Mouse (Mus musculus): ENCODE results near the gene Gm960. TPM values are rescaled to one million over a fixed set of nuclear protein-coding genes. Genes with fewer than 3 reads are reported as not detected.

Gene Gm960
- polyA plus RNA-seq, 1 experiment from 2014 or later, result 4.5 TPM

DNA sequence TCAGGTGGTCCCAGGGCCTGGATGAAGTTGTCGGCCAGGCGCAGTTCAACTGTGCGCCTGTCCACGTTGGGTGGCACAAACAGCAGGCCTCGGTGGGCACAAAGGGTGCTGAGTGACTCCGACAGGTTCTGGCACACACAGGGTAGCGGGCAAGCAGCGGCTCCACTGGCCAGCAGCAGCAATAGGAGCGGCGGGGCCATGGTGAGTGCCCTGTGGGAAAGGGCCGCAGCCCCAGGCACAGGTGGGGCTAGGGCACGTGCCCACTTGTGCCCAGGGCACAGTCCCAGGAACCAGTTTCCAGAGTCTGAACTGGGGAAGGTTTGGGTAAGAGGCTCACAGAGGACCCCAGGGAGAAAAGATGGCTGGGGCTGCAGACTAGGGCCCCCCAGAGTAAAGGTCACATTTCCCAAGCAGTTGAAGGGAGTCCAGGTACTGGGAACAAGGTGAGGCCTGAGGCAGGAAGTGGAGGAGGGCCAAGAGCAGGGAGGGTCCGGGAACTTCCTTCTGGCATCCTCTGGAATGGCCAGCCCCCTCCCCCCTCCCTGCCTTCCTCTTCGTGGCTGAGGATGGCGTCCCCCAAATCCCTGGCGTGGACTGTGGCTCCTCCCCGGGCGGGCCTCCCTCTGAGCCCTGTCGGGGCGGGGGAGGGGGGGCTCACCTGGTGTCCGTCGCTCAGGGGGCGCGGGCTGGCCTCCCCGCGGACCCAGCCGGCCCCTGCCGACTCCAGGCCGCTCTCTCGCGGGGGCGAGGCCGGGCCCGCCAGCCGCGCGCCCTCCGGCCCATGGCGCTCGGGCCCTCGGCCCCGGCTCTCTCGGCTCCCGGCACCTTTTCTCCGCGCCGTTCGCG is 83.9 kb downstream of the Gm960 start:
- Histone ChIP-seq H3K27me3 (ENCODE audit: low read depth, poor library complexity, severe bottlenecking) (no peaks in the 10 kb centered on the region), H3K4me1 (peaks cover 47% of the 10 kb centered on the region), H3K36me3 (peaks cover 36% of the 10 kb centered on the region), H3K9me3 (replicated peaks) (no peaks in the 10 kb centered on the region), H3K27ac (peak overlapping the region; percentile 98), H3K4me3 (peak overlapping the region; percentile 93)
- peak; percentile 68 for DNase-seq (ENCODE audit: low spot score)
- WGBS, result 18% methylated on average over 48 of the region's 49 CpGs

DNA sequence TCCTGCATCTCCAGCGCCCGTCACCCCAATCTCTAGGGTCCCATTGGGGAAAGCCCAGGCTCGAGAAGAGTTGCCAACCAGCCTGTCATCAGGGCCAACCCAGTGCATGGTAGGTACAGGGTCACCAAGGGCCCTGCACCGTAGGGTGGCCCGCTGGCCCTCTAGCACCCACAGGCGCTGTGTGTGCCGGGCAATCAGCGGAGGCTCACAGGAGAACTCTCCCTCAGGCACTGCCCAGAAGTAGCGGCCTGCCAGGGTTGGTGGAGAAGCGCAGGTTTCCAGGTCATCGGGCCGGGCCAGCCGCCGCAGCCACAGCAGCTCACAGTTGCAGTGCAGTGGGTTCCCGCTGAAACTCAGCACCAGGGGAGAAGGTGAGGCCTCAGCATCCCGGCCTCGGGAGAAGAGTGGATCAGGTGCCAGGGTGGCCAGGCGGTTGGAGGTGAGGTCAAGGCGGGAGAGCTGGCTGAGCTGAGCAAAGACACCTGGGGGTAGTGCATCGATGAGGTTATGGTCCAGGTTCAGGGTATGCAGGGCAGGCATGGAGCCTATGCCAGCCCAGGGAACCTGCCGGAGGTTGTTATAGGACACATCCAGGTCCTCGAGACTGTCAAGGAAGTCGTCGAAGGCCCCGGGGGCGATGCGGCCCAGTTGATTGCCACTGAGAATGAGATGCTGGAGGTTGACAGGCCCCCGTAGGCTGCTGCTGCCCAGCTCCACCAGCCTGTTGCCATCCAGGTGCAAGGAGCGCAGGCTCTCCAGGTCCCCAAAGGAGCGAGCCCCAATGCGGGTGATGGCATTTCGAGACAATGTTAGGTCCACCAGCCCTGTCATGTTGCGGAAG is 84.8 kb downstream of the Gm960 start:
- H3K27me3 ChIP-seq (ENCODE audit: low read depth, poor library complexity, severe bottlenecking), result no peaks in the 10 kb centered on the region
- DNase-seq (ENCODE audit: low spot score), result no peak
- WGBS, result 91% methylated on average over 33 of the region's 33 CpGs
- peak overlapping the region; percentile 98 for H3K27ac ChIP-seq
- peaks cover 35% of the 10 kb centered on the region for H3K36me3 ChIP-seq
- H3K4me3 ChIP-seq, result peak overlapping the region; percentile 93
- no peaks in the 10 kb centered on the region for H3K9me3 ChIP-seq (replicated peaks)
- H3K4me1 ChIP-seq, result peaks cover 47% of the 10 kb centered on the region

DNA sequence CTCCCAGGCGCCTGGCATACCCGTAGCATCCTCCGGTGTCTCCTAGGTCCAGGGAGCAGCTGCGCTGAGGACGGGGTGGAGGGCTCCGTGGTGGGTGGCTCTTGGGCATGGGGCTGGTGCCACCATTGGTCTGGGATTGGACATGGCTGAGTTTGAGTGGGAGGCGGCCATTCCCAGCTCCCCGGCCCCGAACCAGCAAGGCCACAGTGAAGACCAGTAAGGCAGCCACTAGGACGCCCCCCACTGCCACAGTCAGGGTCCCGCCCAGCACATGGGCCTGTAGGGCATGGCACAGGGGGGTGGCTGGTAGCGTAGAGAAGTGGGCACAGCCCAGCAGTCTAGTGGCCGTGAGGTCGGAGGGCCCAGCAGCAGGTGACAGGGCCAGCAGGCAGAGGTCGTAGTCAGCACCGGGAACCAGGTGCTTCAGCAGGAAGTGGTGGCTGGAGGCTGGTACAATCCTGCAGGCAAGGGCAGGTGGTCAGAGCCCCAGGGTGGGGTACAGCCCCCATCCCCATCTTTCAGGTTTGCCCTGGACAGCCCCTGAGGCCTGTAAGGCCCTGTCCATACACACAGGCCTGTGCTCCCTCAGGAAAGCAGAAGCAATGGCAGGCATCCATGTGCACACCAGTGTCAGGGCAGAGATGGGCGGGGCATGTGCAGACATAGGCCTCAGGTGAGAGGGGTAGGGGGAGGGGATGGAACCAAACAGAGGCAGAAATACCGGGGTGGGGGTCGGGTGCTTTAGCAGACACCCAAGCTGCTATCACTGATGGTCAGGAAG is 86.1 kb downstream of the Gm960 start:
- no peak for DNase-seq (ENCODE audit: low spot score)
- Histone ChIP-seq H3K9me3 (replicated peaks) (no peaks in the 10 kb centered on the region), H3K27ac (no peak overlapping the region), H3K36me3 (peaks cover 35% of the 10 kb centered on the region), H3K27me3 (ENCODE audit: low read depth, poor library complexity, severe bottlenecking) (no peaks in the 10 kb centered on the region), H3K4me3 (0 out of 2 replicates have a peak overlapping the region, but pooled peaks have one; percentile 93), H3K4me1 (peaks cover 41% of the 10 kb centered on the region)
- 90% methylated on average over 19 of the region's 19 CpGs for WGBS

DNA sequence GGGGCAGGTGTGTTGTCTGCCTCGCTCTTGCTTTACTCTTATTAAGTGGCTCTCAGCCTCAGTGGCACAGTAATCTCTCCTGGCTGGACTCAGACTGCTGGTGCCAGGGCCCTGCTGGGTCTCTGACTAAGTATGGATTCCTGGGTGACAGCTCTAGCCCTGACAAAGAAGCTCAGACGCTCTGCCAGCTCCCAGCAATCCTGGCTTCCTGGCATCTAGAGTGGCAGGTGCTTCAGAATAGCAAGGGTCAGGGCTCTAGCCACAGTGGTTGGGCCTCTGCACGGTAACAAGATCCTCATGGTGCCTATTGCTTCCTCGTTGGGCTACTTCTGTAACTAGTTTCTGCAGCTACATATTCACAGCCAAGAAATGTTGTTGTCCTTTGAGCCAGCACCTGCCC is 88.4 kb downstream of the Gm960 start:
- WGBS, result 76% methylated on average over 4 of the region's 4 CpGs

DNA sequence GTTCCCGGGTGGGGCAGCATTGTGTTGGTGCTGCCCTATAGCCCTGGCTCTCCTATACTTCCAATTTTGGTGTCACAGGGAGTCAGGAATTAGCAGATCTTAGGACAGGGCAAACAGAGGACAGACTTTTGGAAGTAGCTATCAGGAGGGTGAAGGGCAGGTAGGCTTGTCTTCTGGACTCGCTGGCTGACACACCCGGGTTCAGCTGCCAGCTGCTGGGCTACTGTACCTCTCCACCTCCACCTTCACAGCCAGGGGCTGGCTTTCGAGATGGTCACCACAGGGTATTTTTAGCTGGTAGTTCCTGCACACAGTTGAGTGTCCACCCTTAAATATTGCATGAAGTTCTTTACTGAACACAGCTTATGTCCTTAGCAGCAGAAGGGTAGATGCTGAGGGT is 90.0 kb downstream of the Gm960 start:
- Histone ChIP-seq H3K27me3 (ENCODE audit: low read depth, poor library complexity, severe bottlenecking) (no peaks in the 10 kb centered on the region), H3K9me3 (replicated peaks) (no peaks in the 10 kb centered on the region), H3K27ac (no peak overlapping the region), H3K4me3 (no peak overlapping the region), H3K36me3 (peaks cover 26% of the 10 kb centered on the region), H3K4me1 (peaks cover 25% of the 10 kb centered on the region)
- no peak for DNase-seq (ENCODE audit: low spot score)
- whole genome bisulfite sequencing, result 87% methylated on average over 4 of the region's 4 CpGs

More for the DNA sequence above, 88.4 kb downstream of the Gm960 start:
- no peaks in the 10 kb centered on the region for H3K27me3 ChIP-seq (ENCODE audit: low read depth, poor library complexity, severe bottlenecking)
- H3K4me3 ChIP-seq, result no peak overlapping the region
- no peaks in the 10 kb centered on the region for H3K9me3 ChIP-seq (replicated peaks)
- H3K4me1 ChIP-seq, result peaks cover 31% of the 10 kb centered on the region
- H3K36me3 ChIP-seq, result peaks cover 35% of the 10 kb centered on the region
- no peak for DNase-seq (ENCODE audit: low spot score)
- no peak overlapping the region for H3K27ac ChIP-seq

DNA sequence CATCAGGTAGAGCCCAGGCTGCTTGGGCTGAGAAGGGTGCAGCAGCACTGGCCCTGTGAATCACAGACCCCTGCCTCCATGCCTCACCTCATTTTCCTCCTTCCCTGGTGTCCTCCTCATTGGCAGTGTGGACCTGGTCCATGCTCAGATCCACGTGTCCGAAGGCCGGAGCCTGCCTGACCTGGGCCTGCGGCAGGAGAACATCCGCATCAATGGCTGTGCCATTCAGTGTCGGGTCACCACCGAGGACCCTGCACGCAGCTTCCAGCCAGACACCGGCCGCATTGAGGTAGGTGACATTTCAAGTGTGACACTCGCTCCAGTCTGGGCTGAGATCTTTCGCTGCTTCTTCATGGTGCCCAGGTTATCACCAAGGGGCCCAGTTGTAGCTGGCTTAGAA is 91.1 kb downstream of the Gm960 start:
- no peaks in the 10 kb centered on the region for H3K9me3 ChIP-seq (replicated peaks)
- DNase-seq (ENCODE audit: low spot score), result no peak
- no peak overlapping the region for H3K27ac ChIP-seq
- WGBS, result 89% methylated on average over 12 of the region's 12 CpGs
- H3K36me3 ChIP-seq, result peaks cover 15% of the 10 kb centered on the region
- H3K4me3 ChIP-seq, result no peak overlapping the region
- H3K27me3 ChIP-seq (ENCODE audit: low read depth, poor library complexity, severe bottlenecking), result no peaks in the 10 kb centered on the region
- peaks cover 14% of the 10 kb centered on the region for H3K4me1 ChIP-seq

DNA sequence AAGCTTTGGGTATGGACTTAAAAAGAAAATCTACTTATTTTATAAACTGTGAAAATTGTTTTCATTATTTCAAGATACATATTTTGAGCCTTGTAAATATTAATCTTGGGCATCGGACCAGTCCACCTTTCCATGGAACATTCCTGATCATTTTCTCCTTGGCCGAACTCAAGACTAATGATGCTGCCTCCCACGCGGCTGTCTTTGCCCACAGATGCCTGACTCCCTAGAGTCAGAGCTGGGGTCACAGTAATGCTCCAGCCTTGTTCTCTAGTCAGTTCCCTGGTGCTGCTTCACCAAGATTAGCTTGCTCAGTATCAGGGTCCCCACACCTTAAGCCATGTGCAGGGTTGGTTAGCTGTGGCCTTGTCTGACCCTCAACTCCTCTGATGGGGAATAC is 92.8 kb downstream of the Gm960 start:
- H3K36me3 ChIP-seq, result no peaks in the 10 kb centered on the region

DNA sequence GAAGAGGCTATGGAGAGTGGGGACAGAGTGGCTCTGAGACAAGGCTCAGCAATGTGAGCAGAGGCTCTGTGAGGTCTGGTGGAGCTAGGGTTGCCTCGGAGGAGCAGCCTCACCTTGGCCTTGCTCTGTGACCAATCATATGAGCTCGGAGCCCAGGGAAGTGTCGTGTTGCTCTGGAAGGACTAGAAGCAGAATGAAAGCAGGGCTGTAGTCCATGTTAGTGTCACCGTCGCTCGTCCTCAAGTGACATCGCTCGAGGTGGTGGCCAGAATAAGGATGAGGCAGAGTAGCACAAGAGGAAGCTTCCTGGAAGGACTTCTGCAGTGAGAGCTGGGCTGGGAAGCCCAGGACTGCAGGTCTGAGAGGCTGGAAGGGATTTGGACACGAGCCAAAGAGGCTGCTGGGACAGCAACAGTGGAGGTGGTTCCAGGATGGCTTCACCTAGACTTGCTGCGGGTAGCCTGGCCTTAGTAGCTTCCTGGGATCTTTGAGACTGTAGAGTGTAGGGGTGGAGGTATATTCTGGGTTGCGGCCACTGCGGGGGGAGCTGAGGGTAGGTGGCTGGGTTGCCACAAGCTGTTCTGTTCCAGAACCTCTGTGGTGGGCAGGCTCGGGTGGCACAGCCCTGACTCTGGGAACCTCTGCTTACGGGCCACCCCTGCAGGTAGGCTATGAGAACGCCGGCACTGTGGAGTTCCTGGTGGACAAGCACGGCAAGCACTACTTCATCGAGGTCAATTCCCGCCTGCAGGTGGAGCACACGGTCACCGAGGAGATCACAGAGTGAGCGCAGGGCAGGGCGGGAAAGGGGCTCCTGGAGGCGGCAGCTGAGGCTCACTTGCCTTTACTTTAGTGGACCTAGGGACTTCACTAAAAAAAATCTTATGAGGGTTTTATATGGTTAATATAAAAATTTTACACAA is 94.4 kb downstream of the Gm960 start:
- Histone ChIP-seq H3K27me3 (ENCODE audit: low read depth, poor library complexity, severe bottlenecking) (no peaks in the 10 kb centered on the region), H3K4me3 (no peak overlapping the region)
- DNase-seq (ENCODE audit: low spot score), result peak; percentile 69

More for the DNA sequence above, 92.8 kb downstream of the Gm960 start:
- no peak for DNase-seq (ENCODE audit: low spot score)
- peaks cover 9% of the 10 kb centered on the region for H3K4me1 ChIP-seq
- no peak overlapping the region for H3K4me3 ChIP-seq
- H3K27me3 ChIP-seq (ENCODE audit: low read depth, poor library complexity, severe bottlenecking), result no peaks in the 10 kb centered on the region
- H3K27ac ChIP-seq, result no peak overlapping the region
- WGBS, result 94% methylated on average over 4 of the region's 4 CpGs
- no peaks in the 10 kb centered on the region for H3K9me3 ChIP-seq (replicated peaks)

DNA sequence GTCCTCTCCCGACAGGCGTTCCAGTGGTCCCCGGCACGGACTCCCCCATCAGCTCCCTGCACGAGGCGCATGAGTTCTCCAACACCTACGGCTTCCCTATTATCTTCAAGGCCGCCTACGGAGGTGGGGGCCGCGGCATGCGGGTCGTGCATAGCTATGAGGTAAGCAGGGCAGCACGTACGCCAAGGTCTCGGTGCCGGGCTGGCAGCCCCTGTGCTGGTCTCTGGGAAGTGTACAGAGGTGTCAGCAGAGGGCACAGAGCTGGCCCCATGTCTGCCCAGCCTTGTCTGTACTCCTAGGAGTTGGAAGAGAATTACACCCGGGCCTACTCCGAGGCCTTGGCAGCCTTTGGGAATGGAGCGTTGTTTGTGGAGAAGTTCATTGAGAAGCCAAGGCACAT is 96.0 kb downstream of the Gm960 start:
- 87% methylated on average over 20 of the region's 20 CpGs for WGBS

More for the DNA sequence above, 94.4 kb downstream of the Gm960 start:
- 40% methylated on average over 24 of the region's 24 CpGs for WGBS
- Histone ChIP-seq H3K36me3 (no peaks in the 10 kb centered on the region), H3K27ac (no peak overlapping the region), H3K9me3 (replicated peaks) (no peaks in the 10 kb centered on the region), H3K4me1 (peaks cover 9% of the 10 kb centered on the region)

DNA sequence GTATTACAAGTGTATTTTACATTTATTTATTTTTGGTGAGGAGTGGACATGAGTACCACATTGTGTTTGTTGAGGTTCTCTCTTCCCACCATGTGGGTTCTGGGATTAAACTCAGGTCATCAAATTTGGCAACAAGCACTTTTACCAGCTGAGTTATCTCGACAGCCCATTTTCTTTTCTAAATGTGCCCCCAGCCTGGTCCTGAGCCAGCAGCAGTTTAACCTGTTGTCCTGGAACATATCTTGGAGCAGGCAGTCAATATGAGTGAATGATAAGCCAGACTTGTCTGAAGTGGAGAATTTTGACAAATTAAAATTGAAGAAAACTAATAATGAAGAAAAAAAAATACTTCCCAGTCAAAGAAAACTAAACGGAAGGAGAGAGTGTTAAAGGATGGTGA is 102.4 kb downstream of the Gm960 start:
- H3K9me3 ChIP-seq (replicated peaks), result no peaks in the 10 kb centered on the region
- H3K4me1 ChIP-seq, result 0 out of 2 replicates have a peak, but pooled peaks cover 4% of the 10 kb centered on the region
- no peaks in the 10 kb centered on the region for H3K36me3 ChIP-seq
- H3K27ac ChIP-seq, result no peak overlapping the region
- WGBS, result 80% methylated on average over 2 of the region's 2 CpGs
- DNase-seq (ENCODE audit: low spot score), result no peak
- no peak overlapping the region for H3K4me3 ChIP-seq
- H3K27me3 ChIP-seq (ENCODE audit: low read depth, poor library complexity, severe bottlenecking), result no peaks in the 10 kb centered on the region

More for the DNA sequence above, 96.0 kb downstream of the Gm960 start:
- Histone ChIP-seq H3K27ac (no peak overlapping the region), H3K27me3 (ENCODE audit: low read depth, poor library complexity, severe bottlenecking) (no peaks in the 10 kb centered on the region), H3K4me1 (peaks cover 9% of the 10 kb centered on the region), H3K9me3 (replicated peaks) (no peaks in the 10 kb centered on the region), H3K4me3 (no peak overlapping the region), H3K36me3 (no peaks in the 10 kb centered on the region)
- no peak for DNase-seq (ENCODE audit: low spot score)

DNA sequence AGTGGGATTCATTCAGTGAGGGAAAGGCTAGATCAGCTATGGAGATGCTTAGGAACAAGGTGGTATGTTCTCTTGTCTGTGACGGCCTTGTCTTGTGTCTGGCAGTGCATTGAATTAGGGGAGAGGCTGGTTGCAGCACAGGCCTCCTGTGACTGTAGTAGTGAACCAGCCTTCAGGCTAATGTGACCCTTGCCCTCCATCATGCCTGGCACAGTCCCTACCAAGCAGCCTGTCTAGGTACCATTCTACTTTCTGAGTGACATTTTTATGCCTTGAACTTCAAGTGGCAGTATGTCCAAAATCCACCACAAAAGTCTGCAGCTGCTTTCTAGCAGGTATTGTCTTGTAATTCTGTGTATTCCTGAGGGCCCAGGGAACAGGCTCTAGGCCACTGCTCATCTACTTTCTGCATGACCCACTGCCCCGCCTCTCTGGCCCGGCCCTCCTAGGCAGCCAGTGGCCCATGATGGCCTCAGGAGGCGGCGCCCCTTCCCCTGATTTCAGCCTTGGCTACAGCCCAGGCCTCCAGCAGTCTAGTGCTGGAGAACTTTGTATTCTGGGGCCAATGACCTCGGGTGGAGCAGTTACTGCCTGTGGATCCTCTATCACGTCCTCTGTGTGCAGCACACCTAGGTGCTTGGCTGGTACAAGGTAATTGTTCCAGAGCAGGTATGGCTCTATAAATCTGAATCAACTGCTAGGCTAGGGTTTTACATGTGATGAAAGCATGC is 104.5 kb downstream of the Gm960 start:
- Histone ChIP-seq H3K4me1 (0 out of 2 replicates have a peak, but pooled peaks cover 4% of the 10 kb centered on the region), H3K9me3 (replicated peaks) (no peaks in the 10 kb centered on the region), H3K4me3 (no peak overlapping the region), H3K36me3 (no peaks in the 10 kb centered on the region), H3K27me3 (ENCODE audit: low read depth, poor library complexity, severe bottlenecking) (no peaks in the 10 kb centered on the region), H3K27ac (no peak overlapping the region)
- no peak for DNase-seq (ENCODE audit: low spot score)
- WGBS, result 62% methylated on average over 7 of the region's 7 CpGs
